Mouse (Mus musculus) heart, embryonic 12.5 days (tissue): ENCODE data around the gene Duoxa1. TPM values are rescaled to one million over a fixed set of nuclear protein-coding genes. Genes with fewer than 3 reads are reported as not detected.

Experiments
- ATAC-seq: fragments of 200-750 bp; cut with Nextera tagmentation; 2 replicates; pipeline ENCODE4 v1.8.0; 2017; ENCODE audit warnings: moderate TSS enrichment, moderate library complexity; ENCODE audit not compliant: insufficient number of reproducible peaks, low FRiP score
- H3K27ac ChIP-seq: fragments of 300-500 bp; sonication (generic); 2 replicates; pipeline ENCODE4 v1.5.1; 2016; ENCODE audit warnings: mild to moderate bottlenecking, moderate library complexity; ENCODE audit not compliant: poor library complexity, severe bottlenecking
- H3K27me3 ChIP-seq: fragments of 300-500 bp; sonication (generic); replicated peaks from 2 replicates; pipeline ENCODE4 v1.6.1; 2016; ENCODE audit warnings: mild to moderate bottlenecking, moderate library complexity
- H3K36me3 ChIP-seq: fragments of 300-500 bp; sonication (generic); 2 replicates; pipeline ENCODE4 v1.6.1; 2016; ENCODE audit warnings: mild to moderate bottlenecking, moderate library complexity
- H3K4me1 ChIP-seq: fragments of 300-500 bp; sonication (generic); replicated peaks from 2 replicates; pipeline ENCODE4 v1.6.1; 2016; ENCODE audit warnings: mild to moderate bottlenecking
- H3K4me2 ChIP-seq: fragments of 300-500 bp; sonication (generic); 2 replicates; pipeline ENCODE4 v1.6.1; 2016; ENCODE audit warnings: mild to moderate bottlenecking, moderate library complexity
- H3K4me3 ChIP-seq: fragments of 300-500 bp; sonication (generic); 2 replicates; pipeline ENCODE4 v1.5.1; 2016; ENCODE audit warnings: mild to moderate bottlenecking
- H3K9ac ChIP-seq: fragments of 300-500 bp; sonication (generic); 2 replicates; pipeline ENCODE4 v1.6.1; 2016; ENCODE audit warnings: mild to moderate bottlenecking, moderate library complexity
- H3K9me3 ChIP-seq: fragments of 300-500 bp; sonication (generic); replicated peaks from 2 replicates; pipeline ENCODE4 v1.6.1; 2016; ENCODE audit warnings: mild to moderate bottlenecking, moderate library complexity
- WGBS: fragments of 180-500 bp; shearing (Covaris S2); methylation state at CpG from one replicate; pipeline ENCODE4 v1.1.7; 2016; 5-methylcytosine and 5-hydroxymethylcytosine counted together
- polyA plus RNA-seq: library from polyadenylated mRNA; unstranded; fragments of >200 nt; fragmentation: Nextera tagmentation; extraction: Ambion mirVana; gene quantifications from 2 replicates; pipeline ENCODE4 v1.2.1, GENCODE M21; 2016

Duoxa1 gene
- polyA plus RNA-seq, 1 experiment from 2014 or later: not detected

DNA sequence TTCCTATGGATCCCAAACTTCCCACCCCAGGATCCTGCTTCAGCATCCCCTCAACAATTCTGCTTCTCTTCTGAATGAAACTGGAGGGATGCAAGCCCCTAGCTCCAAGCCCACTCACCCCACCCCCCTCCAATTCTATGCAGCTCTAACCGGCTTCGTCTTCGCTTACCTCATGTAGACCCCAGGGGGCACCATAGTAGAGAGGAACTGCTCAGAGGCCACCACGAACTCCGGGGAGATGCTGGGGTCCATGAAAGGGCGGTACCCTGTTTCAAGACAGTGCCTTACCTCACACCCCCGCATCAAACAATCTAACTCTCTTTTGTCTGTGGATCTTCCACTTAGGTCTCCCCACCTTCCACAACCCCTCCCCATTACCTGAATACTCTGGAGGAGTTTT is 18.6 kb downstream of the Duoxa1 start:
- 5% methylated on average over 7 of the region's 7 CpGs for WGBS
- H3K36me3 ChIP-seq: no peaks in the 10 kb centered on the region
- H3K4me2 ChIP-seq: no peak overlapping the region
- H3K9me3 ChIP-seq: no peaks in the 10 kb centered on the region
- H3K9ac ChIP-seq: no peak overlapping the region
- no peak overlapping the region for H3K4me3 ChIP-seq
- ATAC-seq: no peak
- no peak overlapping the region for H3K27ac ChIP-seq
- H3K4me1 ChIP-seq: peaks cover 27% of the 10 kb centered on the region
- peaks cover 94% of the 10 kb centered on the region for H3K27me3 ChIP-seq

DNA sequence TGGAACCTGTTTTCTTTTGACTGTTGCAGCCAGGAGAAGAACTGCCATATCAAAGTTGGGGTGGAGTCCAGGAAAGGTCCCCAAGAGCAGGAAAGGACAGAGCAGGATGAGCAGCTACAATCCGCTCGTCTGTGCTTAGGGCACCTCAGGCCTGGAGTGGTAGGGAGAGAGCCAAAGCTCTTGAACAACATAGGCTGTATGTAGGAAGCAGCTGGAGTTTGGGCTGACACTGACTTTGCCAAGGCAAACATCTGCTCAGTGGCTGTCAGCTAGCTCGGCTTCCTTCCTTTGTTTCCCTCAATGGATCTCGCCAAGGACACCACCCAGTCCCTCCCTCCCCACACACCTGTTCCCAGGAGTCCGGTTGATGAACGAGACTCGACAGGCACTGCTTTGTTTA is 27.4 kb downstream of the Duoxa1 start:
- 55% methylated on average over 7 of the region's 7 CpGs for WGBS
- H3K4me3 ChIP-seq: no peak overlapping the region
- H3K4me1 ChIP-seq: peaks cover 5% of the 10 kb centered on the region; the same call in 1 of the 2 replicates
- H3K27me3 ChIP-seq: peaks cover 15% of the 10 kb centered on the region
- H3K27ac ChIP-seq: no peak overlapping the region
- H3K4me2 ChIP-seq: no peak overlapping the region
- ATAC-seq: peak; percentile 69
- no peaks in the 10 kb centered on the region for H3K36me3 ChIP-seq
- no peak overlapping the region for H3K9ac ChIP-seq
- peaks cover 4% of the 10 kb centered on the region; the same call in 1 of the 2 replicates for H3K9me3 ChIP-seq

DNA sequence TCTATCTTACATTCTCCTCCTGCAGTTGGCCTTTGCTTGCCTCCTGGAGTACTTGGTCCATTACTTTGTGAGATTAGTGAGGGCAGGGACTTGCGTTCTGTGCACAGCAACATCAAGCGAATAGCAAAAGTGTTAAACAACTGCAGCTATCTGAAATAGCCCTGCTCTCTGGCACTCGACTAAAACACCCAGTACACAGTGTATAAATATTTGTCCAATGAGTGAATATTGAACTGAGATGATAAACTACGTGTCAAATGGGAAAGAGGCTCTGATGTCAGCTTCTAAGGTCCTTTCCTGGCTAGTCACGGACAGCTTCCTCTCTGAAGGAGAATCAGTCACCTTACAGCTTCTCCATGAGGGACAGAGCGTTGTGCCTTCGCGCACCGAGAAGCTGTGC is 29.4 kb downstream of the Duoxa1 start:
- Histone ChIP-seq H3K9ac (no peak overlapping the region), H3K4me1 (peaks cover 5% of the 10 kb centered on the region; the same call in 1 of the 2 replicates), H3K9me3 (peaks cover 4% of the 10 kb centered on the region; the same call in 1 of the 2 replicates), H3K4me3 (no peak overlapping the region), H3K27me3 (peaks cover 6% of the 10 kb centered on the region), H3K27ac (no peak overlapping the region), H3K4me2 (no peak overlapping the region), H3K36me3 (no peaks in the 10 kb centered on the region)
- 81% methylated on average over 9 of the region's 9 CpGs for WGBS
- ATAC-seq: no peak

DNA sequence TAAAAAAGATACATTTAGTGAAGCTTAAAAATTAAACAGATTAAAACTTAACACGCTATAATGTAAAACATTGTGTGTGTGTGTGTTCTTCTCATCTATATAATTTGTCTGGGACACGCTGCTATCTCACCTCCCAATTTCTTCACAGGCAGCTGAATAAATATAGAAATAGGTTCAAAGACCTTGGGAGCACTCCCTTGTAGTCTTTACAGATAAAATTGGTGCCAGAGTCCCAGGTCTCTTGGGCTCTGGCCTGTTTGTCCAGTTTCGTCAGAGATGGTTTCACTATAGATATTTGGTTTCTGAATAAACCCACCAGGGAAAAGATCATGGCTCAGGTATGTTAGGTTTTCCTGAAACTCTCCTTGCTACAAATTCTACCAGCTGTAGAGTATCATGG is 34.8 kb downstream of the Duoxa1 start:
- ATAC-seq: no peak
- no peak overlapping the region for H3K9ac ChIP-seq
- no peak overlapping the region for H3K4me2 ChIP-seq
- no peak overlapping the region for H3K27ac ChIP-seq
- peaks cover 3% of the 10 kb centered on the region for H3K27me3 ChIP-seq
- WGBS: 69% methylated on average over 3 of the region's 3 CpGs
- H3K36me3 ChIP-seq: no peaks in the 10 kb centered on the region
- H3K4me1 ChIP-seq: no peaks in the 10 kb centered on the region
- H3K9me3 ChIP-seq: peaks cover 4% of the 10 kb centered on the region; the same call in 1 of the 2 replicates
- H3K4me3 ChIP-seq: no peak overlapping the region

DNA sequence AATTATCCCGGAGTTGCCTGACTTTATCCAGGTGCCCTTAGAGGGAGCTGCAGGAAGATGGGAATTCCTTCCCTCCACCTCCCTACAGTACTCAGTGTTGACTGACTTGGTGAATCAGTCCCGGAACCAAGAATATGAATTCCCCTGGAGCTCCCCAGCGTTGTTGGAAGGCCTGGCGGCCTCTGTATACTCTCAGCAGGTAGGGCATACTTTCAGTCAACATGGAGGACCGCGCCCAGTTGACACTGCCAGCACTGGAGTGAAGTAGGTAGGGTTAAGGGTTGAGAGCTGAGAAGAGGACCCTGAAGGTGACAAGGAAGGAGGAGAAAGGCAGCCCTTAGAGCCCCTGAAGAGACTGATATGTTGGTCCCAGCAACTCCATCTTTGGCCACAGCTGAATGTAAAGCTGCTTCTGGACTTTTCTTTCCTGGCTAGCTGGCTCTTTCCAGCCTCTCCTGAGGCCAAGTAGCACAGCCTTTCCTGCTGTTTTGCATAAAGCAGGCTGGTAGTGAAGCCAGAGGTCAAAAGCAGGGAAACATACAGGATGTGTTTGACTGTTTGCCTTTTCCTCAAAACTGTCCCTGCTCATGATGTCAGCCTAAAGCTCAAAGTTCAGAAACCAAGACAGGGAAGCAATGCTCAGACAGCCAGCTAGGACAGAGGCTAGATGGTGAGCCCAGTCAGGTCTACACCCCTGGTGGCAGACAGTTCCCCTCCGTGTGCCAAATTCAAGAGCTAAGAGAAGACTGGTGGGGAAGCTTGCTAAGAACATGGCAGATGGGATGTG is 46.9 kb downstream of the Duoxa1 start:
- Histone ChIP-seq H3K4me1 (no peaks in the 10 kb centered on the region), H3K27ac (no peak overlapping the region), H3K27me3 (no peaks in the 10 kb centered on the region), H3K9ac (no peak overlapping the region), H3K4me2 (no peak overlapping the region), H3K36me3 (peaks cover 15% of the 10 kb centered on the region), H3K9me3 (no peaks in the 10 kb centered on the region), H3K4me3 (no peak overlapping the region)
- WGBS: 82% methylated on average over 7 of the region's 7 CpGs
- ATAC-seq: no peak

DNA sequence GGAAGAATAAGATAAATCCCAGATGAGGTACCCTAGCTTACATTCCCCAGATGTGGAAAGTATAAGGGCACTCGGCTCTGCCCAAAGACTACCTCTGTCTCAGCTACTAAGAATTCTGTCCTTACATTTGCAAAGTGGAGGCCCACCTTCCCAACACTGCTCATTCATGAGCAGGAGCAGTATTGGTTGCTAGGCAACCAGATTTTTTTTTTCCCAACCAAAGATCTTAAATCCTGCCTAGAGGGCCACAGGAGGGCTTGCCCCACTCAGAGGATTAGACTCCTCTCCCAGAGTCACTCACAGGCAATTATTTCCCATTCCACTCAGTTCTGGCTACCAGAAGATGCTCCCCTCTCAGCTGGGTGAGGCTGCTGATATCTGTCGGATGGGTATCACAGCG is 48.8 kb downstream of the Duoxa1 start:
- H3K9me3 ChIP-seq: no peaks in the 10 kb centered on the region
- no peak overlapping the region for H3K4me2 ChIP-seq
- no peak for ATAC-seq
- H3K27me3 ChIP-seq: no peaks in the 10 kb centered on the region
- H3K27ac ChIP-seq: no peak overlapping the region
- H3K4me3 ChIP-seq: no peak overlapping the region
- peaks cover 26% of the 10 kb centered on the region for H3K36me3 ChIP-seq
- H3K9ac ChIP-seq: no peak overlapping the region
- WGBS: 73% methylated on average over 3 of the region's 3 CpGs
- no peaks in the 10 kb centered on the region for H3K4me1 ChIP-seq

DNA sequence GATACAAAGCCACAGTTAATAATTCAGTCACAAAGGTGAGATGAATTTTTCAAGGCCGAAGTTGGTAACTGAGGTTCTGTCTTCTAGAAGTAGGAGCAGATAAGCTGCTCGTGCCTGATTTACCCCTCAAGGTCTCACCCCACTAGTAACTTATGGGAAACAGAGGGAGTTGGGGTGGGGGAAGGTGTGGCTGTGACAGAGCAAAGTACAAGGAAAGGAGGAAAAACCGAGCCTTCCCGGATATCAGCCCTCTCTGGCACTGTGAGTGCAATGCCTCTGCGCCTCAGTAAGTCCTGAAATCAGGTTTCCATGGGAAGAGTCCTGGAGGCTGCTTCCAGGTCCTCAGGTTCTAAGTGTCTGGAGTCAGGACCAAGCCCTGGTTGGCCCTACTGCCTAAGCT is 52.8 kb downstream of the Duoxa1 start:
- ATAC-seq: no peak
- Histone ChIP-seq H3K27me3 (no peaks in the 10 kb centered on the region), H3K27ac (no peak overlapping the region), H3K4me1 (no peaks in the 10 kb centered on the region), H3K9me3 (no peaks in the 10 kb centered on the region), H3K4me2 (no peak overlapping the region), H3K36me3 (peaks cover 60% of the 10 kb centered on the region), H3K9ac (no peak overlapping the region), H3K4me3 (no peak overlapping the region)
- WGBS: 80% methylated on average over 5 of the region's 5 CpGs

DNA sequence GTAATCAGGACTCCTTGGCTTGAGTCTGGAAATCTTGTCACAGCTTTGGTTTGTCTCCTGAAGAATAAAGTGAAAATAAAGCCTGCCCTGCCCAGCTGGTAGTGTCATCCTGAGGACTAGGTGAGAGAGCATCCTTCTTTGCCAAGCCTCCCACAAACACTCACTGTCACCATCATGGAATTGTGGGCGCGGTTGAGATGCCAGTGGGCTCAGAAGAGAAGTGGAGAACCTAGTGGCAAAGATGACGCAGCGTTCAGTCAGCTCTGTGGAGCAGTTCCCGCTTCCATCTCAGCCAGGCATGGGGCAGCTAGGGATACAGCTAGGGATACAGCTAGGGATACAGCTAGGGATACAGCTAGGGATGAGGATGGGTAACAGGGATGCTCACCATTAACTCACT is 57.5 kb downstream of the Duoxa1 start:
- whole genome bisulfite sequencing: 92% methylated on average over 5 of the region's 5 CpGs
- Histone ChIP-seq H3K4me2 (no peak overlapping the region), H3K27ac (no peak overlapping the region), H3K9ac (no peak overlapping the region), H3K27me3 (no peaks in the 10 kb centered on the region), H3K4me1 (no peaks in the 10 kb centered on the region), H3K36me3 (peaks cover 52% of the 10 kb centered on the region), H3K4me3 (no peak overlapping the region), H3K9me3 (no peaks in the 10 kb centered on the region)
- no peak for ATAC-seq

Other genes with a start within 250 kb of the Duoxa1 start
- 8.3 and 8.8 TPM in 2 replicates for gene Spg11, start 195.3 kb downstream of the Duoxa1 start, polyA plus RNA-seq
- gene B2m, start 166.0 kb downstream of the Duoxa1 start, polyA plus RNA-seq: 246 and 247 TPM in 2 replicates
- gene Trim69, start 153.0 kb downstream of the Duoxa1 start, polyA plus RNA-seq: 0.10 TPM in 1 of 2 replicates, not detected in the other
- gene Patl2, start 127.5 kb downstream of the Duoxa1 start, polyA plus RNA-seq: not detected in 2 replicates
- not detected in 2 replicates for gene Terb2, start 127.5 kb downstream of the Duoxa1 start, polyA plus RNA-seq
- 55.2 and 55.5 TPM in 2 replicates for gene Sord, start 79.0 kb downstream of the Duoxa1 start, polyA plus RNA-seq
- 0.13 TPM in 2 replicates for gene Duox2, start 15.3 kb downstream of the Duoxa1 start, polyA plus RNA-seq
- not detected in 2 replicates for gene Duoxa2, start 14.8 kb downstream of the Duoxa1 start, polyA plus RNA-seq
- 0.04 and 0.05 TPM in 2 replicates for gene Duox1, start 1.9 kb upstream of the Duoxa1 start, polyA plus RNA-seq
- gene Shf, start 55.4 kb upstream of the Duoxa1 start, polyA plus RNA-seq: 2.6 and 2.9 TPM in 2 replicates
- 0.19 and 0.24 TPM in 2 replicates for gene Slc28a2, start 112.7 kb upstream of the Duoxa1 start, polyA plus RNA-seq
- gene Gm14085, start 171.2 kb upstream of the Duoxa1 start, polyA plus RNA-seq: not detected in 2 replicates